Mouse (Mus musculus) left cerebral cortex, adult 8-10 months (tissue): ENCODE measurements around the gene Prtg. TPM values are rescaled to one million over a fixed set of nuclear protein-coding genes. Genes with fewer than 3 reads are reported as not detected.

ENCODE experiments used
- total RNA-seq, 4 experiments: library from RNA; stranded (reverse); gene quantifications; 2 replicates each; pipeline ENCODE4 v1.2.4; 2022

The Prtg gene
- total RNA-seq, 4 experiments from 2014 or later, result 1.7 to 2.6 (median 1.9) TPM

Other genes starting within 250 kb of the Prtg start
- 100 to 1,000 TPM; 276 to 301 (median 288) TPM for gene Nedd4, start 144.5 kb upstream of the Prtg start, total RNA-seq
- gene Pygo1, start 118.8 kb downstream of the Prtg start, total RNA-seq, result 10 to 100 TPM; 16.5 to 19.2 (median 17.9) TPM
- gene Dyx1c1, start 151.9 kb downstream of the Prtg start, total RNA-seq, result 1 to 10 TPM; 1.7 to 2.5 (median 2.1) TPM
- not detected for gene Gm44503, start 152.0 kb downstream of the Prtg start, total RNA-seq
- gene Ccpg1os, start 178.5 kb downstream of the Prtg start, total RNA-seq, result 10 to 100 TPM; 10.9 to 14.0 (median 12.2) TPM
- 100 to 1,000 TPM in 3 of 4 experiments, 10 to 100 TPM in 1; 91.0 to 108 (median 102) TPM for gene Ccpg1, start 178.6 kb downstream of the Prtg start, total RNA-seq
- 10 to 100 TPM; 15.1 to 16.5 (median 15.3) TPM for gene Pigb, start 233.5 kb downstream of the Prtg start, total RNA-seq
- 10 to 100 TPM in 1 of 4 experiments, 1 to 10 TPM in 3; 5.9 to 10.8 (median 8.5) TPM for gene Rab27a, start 238.0 kb downstream of the Prtg start, total RNA-seq